Mouse (Mus musculus) limb, embryonic 10.5 days (tissue): Measurements from ENCODE around the gene Arhgap27. TPM values are rescaled to one million over a fixed set of nuclear protein-coding genes. Genes with fewer than 3 reads are reported as not detected.
"Not testable (repeated sequence)": the region's sequence is repeated elsewhere in the genome, so short reads cannot be mapped to it uniquely, and the experiment has no call there.

Experiments used
- DNase-seq: peaks from one replicate; pipeline ENCODE4 v3.0.0-alpha.2; 2017; ENCODE audit warnings: low spot score
- H3K27ac ChIP-seq: fragments of 300-500 bp; sonication (generic); 2 replicates; pipeline ENCODE4 v1.5.1; 2016; ENCODE audit warnings: mild to moderate bottlenecking
- H3K27me3 ChIP-seq: fragments of 300-500 bp; sonication (generic); 2 replicates; pipeline ENCODE4 v1.6.1; 2016; ENCODE audit warnings: low read depth, mild to moderate bottlenecking; ENCODE audit not compliant: poor library complexity, severe bottlenecking
- H3K36me3 ChIP-seq: fragments of 300-500 bp; sonication (generic); 2 replicates; pipeline ENCODE4 v1.6.1; 2016; ENCODE audit warnings: mild to moderate bottlenecking, moderate library complexity
- H3K4me1 ChIP-seq: fragments of 300-500 bp; sonication (generic); 2 replicates; pipeline ENCODE4 v1.6.1; 2016
- H3K4me3 ChIP-seq: fragments of 300-500 bp; sonication (generic); 2 replicates; pipeline ENCODE4 v1.5.1; 2016; ENCODE audit warnings: mild to moderate bottlenecking, moderate library complexity
- H3K9me3 ChIP-seq: fragments of 300-500 bp; sonication (generic); replicated peaks from 2 replicates; pipeline ENCODE4 v1.6.1; 2016; ENCODE audit warnings: mild to moderate bottlenecking
- WGBS: fragments of 180-500 bp; shearing (Covaris S2); methylation state at CpG from one replicate; pipeline ENCODE4 v1.1.7; 2016; 5-methylcytosine and 5-hydroxymethylcytosine counted together
- polyA plus RNA-seq: library from polyadenylated mRNA; unstranded; fragments of >200 nt; fragmentation: Nextera tagmentation; extraction: Ambion mirVana; gene quantifications from 2 replicates; pipeline ENCODE4 v1.2.1, GENCODE M21; 2016

Gene Arhgap27
- polyA plus RNA-seq, 1 experiment from 2014 or later: 8.2 TPM

GRCm38 (mm10) chr11:103290841-103291240 lies 72.7 kb downstream of the Arhgap27 start:
- H3K9me3 ChIP-seq, H3K4me3 ChIP-seq, DNase-seq, H3K36me3 ChIP-seq, H3K27ac ChIP-seq, H3K27me3 ChIP-seq: not testable (repeated sequence)
- 92% methylated on average over 7 of the region's 7 CpGs for WGBS
- H3K4me1 ChIP-seq: peaks cover 44% of the 10 kb centered on the region

- no peak for DNase-seq
- WGBS: 65% methylated on average over 16 of the region's 16 CpGs
- no peaks in the 10 kb centered on the region for H3K9me3 ChIP-seq
- H3K4me3 ChIP-seq: no peak overlapping the region
- peaks cover 46% of the 10 kb centered on the region for H3K4me1 ChIP-seq
- H3K27ac ChIP-seq: peak overlapping the region; percentile 46
- 0 out of 2 replicates have a peak, but pooled peaks cover 4% of the 10 kb centered on the region for H3K27me3 ChIP-seq
- no peaks in the 10 kb centered on the region for H3K36me3 ChIP-seq
Measured at GRCm38 (mm10) chr11:103288291-103288963, 75.1 kb downstream of the Arhgap27 start.

- H3K4me1 ChIP-seq: peaks cover 35% of the 10 kb centered on the region
- H3K9me3 ChIP-seq: no peaks in the 10 kb centered on the region
- 89% methylated on average over 5 of the region's 5 CpGs for WGBS
- H3K27ac ChIP-seq: no peak overlapping the region
- DNase-seq: no peak
- 0 out of 2 replicates have a peak, but pooled peaks cover 4% of the 10 kb centered on the region for H3K27me3 ChIP-seq
- no peak overlapping the region for H3K4me3 ChIP-seq
- H3K36me3 ChIP-seq: no peaks in the 10 kb centered on the region
Measured at GRCm38 (mm10) chr11:103286910-103287309, 76.6 kb downstream of the Arhgap27 start.

GRCm38 (mm10) chr11:103285951-103286350 lies 77.5 kb downstream of the Arhgap27 start:
- peak overlapping the region; percentile 78 for H3K27ac ChIP-seq
- H3K36me3 ChIP-seq: no peaks in the 10 kb centered on the region
- H3K4me3 ChIP-seq: no peak overlapping the region
- no peaks in the 10 kb centered on the region for H3K27me3 ChIP-seq
- 39% methylated on average over 6 of the region's 6 CpGs for WGBS
- H3K9me3 ChIP-seq: no peaks in the 10 kb centered on the region
- peaks cover 27% of the 10 kb centered on the region for H3K4me1 ChIP-seq
- no peak for DNase-seq

GRCm38 (mm10) chr11:103285276-103285675 lies 78.2 kb downstream of the Arhgap27 start:
- 82% methylated on average over 10 of the region's 10 CpGs for WGBS
- no peak for DNase-seq
- Histone ChIP-seq H3K9me3 (no peaks in the 10 kb centered on the region), H3K4me3 (no peak overlapping the region), H3K36me3 (no peaks in the 10 kb centered on the region), H3K4me1 (peaks cover 27% of the 10 kb centered on the region), H3K27ac (peak overlapping the region; percentile 78), H3K27me3 (no peaks in the 10 kb centered on the region)

GRCm38 (mm10) chr11:103281784-103282183 lies 81.7 kb downstream of the Arhgap27 start:
- WGBS: 80% methylated on average over 7 of the region's 7 CpGs
- no peak for DNase-seq
- H3K9me3 ChIP-seq: no peaks in the 10 kb centered on the region
- H3K4me3 ChIP-seq: no peak overlapping the region
- no peaks in the 10 kb centered on the region for H3K27me3 ChIP-seq
- H3K27ac ChIP-seq: no peak overlapping the region
- peaks cover 12% of the 10 kb centered on the region for H3K4me1 ChIP-seq
- no peaks in the 10 kb centered on the region for H3K36me3 ChIP-seq

Other genes starting within 250 kb of the Arhgap27 start
- 1.8 and 2.4 TPM in 2 replicates for gene Hexim1, start 247.5 kb downstream of the Arhgap27 start, polyA plus RNA-seq
- 10.1 and 12.3 TPM in 2 replicates for gene Hexim2, start 231.3 kb downstream of the Arhgap27 start, polyA plus RNA-seq
- 0.49 and 0.73 TPM in 2 replicates for gene Fmnl1, start 192.6 kb downstream of the Arhgap27 start, polyA plus RNA-seq
- gene 1700023F06Rik, start 155.1 kb downstream of the Arhgap27 start, polyA plus RNA-seq: 0.29 and 0.30 TPM in 2 replicates
- gene Spata32, start 145.3 kb downstream of the Arhgap27 start, polyA plus RNA-seq: not detected in 2 replicates
- 2.8 TPM in 2 replicates for gene Map3k14, start 96.2 kb downstream of the Arhgap27 start, polyA plus RNA-seq
- gene Plekhm1, start 49.0 kb upstream of the Arhgap27 start, polyA plus RNA-seq: 7.6 and 8.2 TPM in 2 replicates
- not detected in 2 replicates for gene Lrrc37a, start 140.9 kb upstream of the Arhgap27 start, polyA plus RNA-seq